Mouse (Mus musculus): Measurements from ENCODE around the gene Stat5b.

Stat5b gene

GRCm38 (mm10) chr11:100854268-100854667 lies 3.7 kb upstream of the Stat5b start:
- no peak for TF ChIP-seq GATA4 (IDR thresholded peaks at IDR 0.05; ENCODE audit: insufficient replicate concordance, low read length)

GRCm38 (mm10) chr11:100853018-100853417 lies 2.5 kb upstream of the Stat5b start:
- no peak for TF ChIP-seq GATA4 (IDR thresholded peaks at IDR 0.05; ENCODE audit: insufficient replicate concordance, low read length)

- TF ChIP-seq GATA4 (IDR thresholded peaks at IDR 0.05; ENCODE audit: insufficient replicate concordance, low read length) = no peak
Measured at GRCm38 (mm10) chr11:100852088-100852487, 1.6 kb upstream of the Stat5b start.

GRCm38 (mm10) chr11:100850778-100851528 lies 429 bp upstream of the Stat5b start:
- no peak for TF ChIP-seq GATA4 (IDR thresholded peaks at IDR 0.05; ENCODE audit: insufficient replicate concordance, low read length)

- TF ChIP-seq GATA4 (IDR thresholded peaks at IDR 0.05; ENCODE audit: insufficient replicate concordance, low read length) = no peak
Measured at GRCm38 (mm10) chr11:100849456-100850037, 977 bp downstream of the Stat5b start.

- TF ChIP-seq GATA4 (IDR thresholded peaks at IDR 0.05; ENCODE audit: insufficient replicate concordance, low read length) = no peak
Measured at GRCm38 (mm10) chr11:100848789-100849379, 1.6 kb downstream of the Stat5b start.

GRCm38 (mm10) chr11:100848080-100848479 lies 2.4 kb downstream of the Stat5b start:
- TF ChIP-seq GATA4 (IDR thresholded peaks at IDR 0.05; ENCODE audit: insufficient replicate concordance, low read length) = no peak

GRCm38 (mm10) chr11:100847572-100847971 lies 3.0 kb downstream of the Stat5b start:
- no peak for TF ChIP-seq GATA4 (IDR thresholded peaks at IDR 0.05; ENCODE audit: insufficient replicate concordance, low read length)

- no peak for TF ChIP-seq GATA4 (IDR thresholded peaks at IDR 0.05; ENCODE audit: insufficient replicate concordance, low read length)
Measured at GRCm38 (mm10) chr11:100845793-100846192, 4.7 kb downstream of the Stat5b start.

GRCm38 (mm10) chr11:100844121-100844520 lies 6.4 kb downstream of the Stat5b start:
- TF ChIP-seq GATA4 (IDR thresholded peaks at IDR 0.05; ENCODE audit: insufficient replicate concordance, low read length) = no peak

- TF ChIP-seq GATA4 (IDR thresholded peaks at IDR 0.05; ENCODE audit: insufficient replicate concordance, low read length) = no peak
Measured at GRCm38 (mm10) chr11:100843070-100843669, 7.4 kb downstream of the Stat5b start.

GRCm38 (mm10) chr11:100842025-100842424 lies 8.5 kb downstream of the Stat5b start:
- TF ChIP-seq GATA4 (IDR thresholded peaks at IDR 0.05; ENCODE audit: insufficient replicate concordance, low read length) = no peak

- TF ChIP-seq GATA4 (IDR thresholded peaks at IDR 0.05; ENCODE audit: insufficient replicate concordance, low read length) = no peak
Measured at GRCm38 (mm10) chr11:100840866-100841265, 9.7 kb downstream of the Stat5b start.

- TF ChIP-seq GATA4 (IDR thresholded peaks at IDR 0.05; ENCODE audit: insufficient replicate concordance, low read length) = no peak
Measured at GRCm38 (mm10) chr11:100839523-100839922, 11.0 kb downstream of the Stat5b start.

GRCm38 (mm10) chr11:100838894-100839293 lies 11.6 kb downstream of the Stat5b start:
- no peak for TF ChIP-seq GATA4 (IDR thresholded peaks at IDR 0.05; ENCODE audit: insufficient replicate concordance, low read length)

All from liver, adult (tissue).